Mouse (Mus musculus): ENCODE measurements around the gene Slc52a3.

GRCm38 (mm10) chr2:152016666-152017065 lies 20.4 kb downstream of the Slc52a3 start:
- no peak for TF ChIP-seq POLR2A (IDR thresholded peaks at IDR 0.05; ENCODE audit: low read depth, low read length)
- TF ChIP-seq CTCF (IDR thresholded peaks at IDR 0.05; ENCODE audit: extremely low read depth, insufficient read depth, insufficient read length, insufficient replicate concordance), result no peak
